Mouse (Mus musculus) spleen, adult 2 months (tissue): ENCODE measurements around the gene Mfng.

ENCODE experiments used
- CTCF ChIP-seq: fragments of 200-500 bp; IDR thresholded peaks from 2 replicates; pipeline ENCODE4 v1.5.1; 2011; ENCODE audit warnings: mild to moderate bottlenecking, inconsistent platforms; ENCODE audit not compliant: insufficient read depth, insufficient read length, insufficient replicate concordance; ENCODE audit errors: extremely low read depth
- POLR2A ChIP-seq: fragments of 200-500 bp; IDR thresholded peaks from 2 replicates; pipeline ENCODE4 v1.6.1; 2011; ENCODE audit warnings: low read depth, low read length, inconsistent platforms

DNA sequence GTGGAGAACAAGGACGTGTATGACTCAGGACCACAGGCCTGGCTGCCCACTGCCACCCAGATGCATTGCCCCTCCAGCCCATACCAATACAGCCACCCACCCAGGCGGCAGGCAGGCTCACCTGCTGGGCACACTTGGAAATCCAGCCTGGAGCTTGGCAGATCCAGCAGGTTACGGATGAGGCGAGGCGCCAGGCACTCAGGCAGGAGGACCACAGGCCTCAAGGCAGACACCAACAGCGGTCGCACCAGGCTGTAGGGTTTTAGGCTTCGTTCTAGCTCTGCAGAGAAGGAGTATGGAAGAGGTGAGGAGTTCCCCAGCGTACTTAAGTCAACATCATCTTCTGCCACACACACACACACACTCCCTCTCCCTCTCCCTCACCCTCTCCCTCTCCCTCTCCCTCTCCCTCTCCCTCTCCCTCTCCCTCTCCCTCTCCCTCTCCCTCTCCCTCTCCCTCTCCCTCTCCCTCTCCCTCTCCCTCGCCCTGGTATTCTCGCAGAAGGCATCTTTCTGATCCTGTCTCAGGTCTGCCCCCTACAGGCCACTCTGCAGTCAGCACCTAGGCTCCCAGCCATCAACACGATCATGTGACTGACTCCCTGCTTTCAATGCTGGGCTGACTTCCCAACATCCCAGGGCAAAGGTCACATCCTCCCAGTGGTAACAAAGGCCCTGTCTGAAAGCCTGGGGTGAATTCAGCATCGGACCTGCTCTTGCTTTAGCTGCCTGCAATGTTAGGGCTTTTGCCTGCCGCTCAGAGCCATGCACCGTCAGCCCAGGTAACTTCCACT is 5.0 kb upstream of the Mfng start:
- TF ChIP-seq CTCF (peak; percentile 84; the same call in 1 of the 2 replicates), POLR2A (no peak)
